Mouse (Mus musculus): ENCODE measurements at regions not wholly inside any gene's neighbourhood (a gene's known extent, or its start where the extent isn't known, plus 50 kb on each side); places are given as distances from the start of the nearest gene placed in this dataset.

GRCm38 (mm10) chr16:77885060-77885679, 283.3 kb upstream of the Gm11146 start:
- Histone ChIP-seq H3K4me1 (replicated peaks) (peaks cover 13% of the 10 kb centered on the region), H3K4me2 (replicated peaks) (peak overlapping the region; percentile 33), H3K9me3 (no peaks in the 10 kb centered on the region), H3K4me3 (replicated peaks) (no peak overlapping the region; the same call in 1 of the 2 replicates), H3K36me3 (no peaks in the 10 kb centered on the region), H3K27ac (peak overlapping the region; percentile 88), H3K27me3 (no peaks in the 10 kb centered on the region), H3K9ac (replicated peaks) (0 out of 2 replicates have a peak overlapping the region, but pooled peaks have one; percentile 37)
- peak; percentile 94 for ATAC-seq
- WGBS = 19% methylated on average over 15 of the region's 15 CpGs

- H3K4me3 ChIP-seq (replicated peaks) = no peak overlapping the region
- H3K9ac ChIP-seq (replicated peaks) = no peak overlapping the region
- H3K9me3 ChIP-seq = no peaks in the 10 kb centered on the region
- 63% methylated on average over 9 of the region's 9 CpGs for WGBS
- peak overlapping the region; percentile 88 for H3K27ac ChIP-seq
- no peaks in the 10 kb centered on the region for H3K36me3 ChIP-seq
- no peak for ATAC-seq
- H3K4me2 ChIP-seq (replicated peaks) = no peak overlapping the region
- H3K4me1 ChIP-seq (replicated peaks) = peaks cover 13% of the 10 kb centered on the region
- no peaks in the 10 kb centered on the region for H3K27me3 ChIP-seq
These were observed 282.6 kb upstream of the Gm11146 start for GRCm38 (mm10) chr16:77884495-77884894.

GRCm38 (mm10) chr16:77877006-77877405, 275.1 kb upstream of the Gm11146 start:
- no peaks in the 10 kb centered on the region for H3K9me3 ChIP-seq
- H3K27me3 ChIP-seq = no peaks in the 10 kb centered on the region
- no peaks in the 10 kb centered on the region for H3K4me1 ChIP-seq (replicated peaks)
- no peak overlapping the region for H3K4me3 ChIP-seq (replicated peaks)
- WGBS = 100% methylated on average over 1 of the region's 1 CpGs
- no peak overlapping the region for H3K27ac ChIP-seq
- no peak for ATAC-seq
- no peak overlapping the region for H3K4me2 ChIP-seq (replicated peaks)
- H3K9ac ChIP-seq (replicated peaks) = no peak overlapping the region
- H3K36me3 ChIP-seq = no peaks in the 10 kb centered on the region

GRCm38 (mm10) chr16:77863246-77863645, 261.4 kb upstream of the Gm11146 start:
- no peak overlapping the region for H3K9ac ChIP-seq (replicated peaks)
- H3K36me3 ChIP-seq = no peaks in the 10 kb centered on the region
- no peaks in the 10 kb centered on the region for H3K9me3 ChIP-seq
- no peaks in the 10 kb centered on the region for H3K4me1 ChIP-seq (replicated peaks)
- H3K4me2 ChIP-seq (replicated peaks) = no peak overlapping the region
- no peak overlapping the region for H3K4me3 ChIP-seq (replicated peaks)
- no peak for ATAC-seq
- no peaks in the 10 kb centered on the region for H3K27me3 ChIP-seq
- no peak overlapping the region for H3K27ac ChIP-seq
- 89% methylated on average over 5 of the region's 5 CpGs for WGBS

- peak overlapping the region; percentile 90 for H3K27ac ChIP-seq
- ATAC-seq = peak; percentile 91
- H3K4me2 ChIP-seq (replicated peaks) = no peak overlapping the region
- peaks cover 13% of the 10 kb centered on the region for H3K4me1 ChIP-seq (replicated peaks)
- no peaks in the 10 kb centered on the region for H3K36me3 ChIP-seq
- 0 out of 2 replicates have a peak overlapping the region, but pooled peaks have one; percentile 14 for H3K9ac ChIP-seq (replicated peaks)
- WGBS = 55% methylated on average over 6 of the region's 6 CpGs
- no peaks in the 10 kb centered on the region for H3K9me3 ChIP-seq
- no peaks in the 10 kb centered on the region for H3K27me3 ChIP-seq
- no peak overlapping the region for H3K4me3 ChIP-seq (replicated peaks)
These were observed 250.3 kb upstream of the Gm11146 start for GRCm38 (mm10) chr16:77852066-77852781.

- Histone ChIP-seq H3K4me3 (replicated peaks) (no peak overlapping the region), H3K4me2 (replicated peaks) (0 out of 2 replicates have a peak overlapping the region, but pooled peaks have one; percentile 6), H3K9me3 (no peaks in the 10 kb centered on the region), H3K36me3 (no peaks in the 10 kb centered on the region), H3K27ac (peak overlapping the region; percentile 90), H3K9ac (replicated peaks) (no peak overlapping the region), H3K27me3 (no peaks in the 10 kb centered on the region), H3K4me1 (replicated peaks) (peaks cover 13% of the 10 kb centered on the region)
- whole genome bisulfite sequencing = 38% methylated on average over 13 of the region's 13 CpGs
- ATAC-seq = peak; percentile 96
These were observed 249.5 kb upstream of the Gm11146 start for GRCm38 (mm10) chr16:77851206-77852065.

GRCm38 (mm10) chr16:77835767-77836166, 233.9 kb upstream of the Gm11146 start:
- no peaks in the 10 kb centered on the region for H3K36me3 ChIP-seq
- H3K4me2 ChIP-seq (replicated peaks) = no peak overlapping the region
- no peaks in the 10 kb centered on the region for H3K4me1 ChIP-seq (replicated peaks)
- H3K9me3 ChIP-seq = no peaks in the 10 kb centered on the region
- no peak overlapping the region for H3K4me3 ChIP-seq (replicated peaks)
- H3K9ac ChIP-seq (replicated peaks) = no peak overlapping the region
- 90% methylated on average over 2 of the region's 2 CpGs for WGBS
- no peak overlapping the region for H3K27ac ChIP-seq
- ATAC-seq = no peak
- no peaks in the 10 kb centered on the region for H3K27me3 ChIP-seq

- no peak overlapping the region for H3K9ac ChIP-seq (replicated peaks)
- no peak overlapping the region for H3K27ac ChIP-seq
- H3K4me1 ChIP-seq (replicated peaks) = no peaks in the 10 kb centered on the region
- H3K36me3 ChIP-seq = no peaks in the 10 kb centered on the region
- ATAC-seq = no peak
- WGBS = 68% methylated on average over 4 of the region's 4 CpGs
- no peak overlapping the region for H3K4me3 ChIP-seq (replicated peaks)
- no peaks in the 10 kb centered on the region for H3K27me3 ChIP-seq
- no peaks in the 10 kb centered on the region for H3K9me3 ChIP-seq
- no peak overlapping the region for H3K4me2 ChIP-seq (replicated peaks)
These were observed 225.6 kb upstream of the Gm11146 start for GRCm38 (mm10) chr16:77827322-77828117.

- ATAC-seq = no peak
- Histone ChIP-seq H3K4me2 (replicated peaks) (no peak overlapping the region), H3K27ac (no peak overlapping the region), H3K4me3 (replicated peaks) (no peak overlapping the region), H3K9ac (replicated peaks) (no peak overlapping the region), H3K27me3 (no peaks in the 10 kb centered on the region), H3K36me3 (no peaks in the 10 kb centered on the region), H3K9me3 (no peaks in the 10 kb centered on the region), H3K4me1 (replicated peaks) (no peaks in the 10 kb centered on the region)
- 84% methylated on average over 5 of the region's 5 CpGs for WGBS
These were observed 197.8 kb upstream of the Gm11146 start for GRCm38 (mm10) chr16:77799709-77800108.

- Histone ChIP-seq H3K4me1 (replicated peaks) (no peaks in the 10 kb centered on the region), H3K27ac (no peak overlapping the region; the same call in 1 of the 2 replicates), H3K9me3 (no peaks in the 10 kb centered on the region), H3K4me3 (replicated peaks) (no peak overlapping the region), H3K27me3 (no peaks in the 10 kb centered on the region), H3K9ac (replicated peaks) (no peak overlapping the region), H3K4me2 (replicated peaks) (no peak overlapping the region), H3K36me3 (no peaks in the 10 kb centered on the region)
- ATAC-seq = no peak
- 86% methylated on average over 4 of the region's 4 CpGs for WGBS
These were observed 195.0 kb upstream of the Gm11146 start for GRCm38 (mm10) chr16:77796926-77797325.

- H3K9me3 ChIP-seq = no peaks in the 10 kb centered on the region
- peak; percentile 60; the same call in 1 of the 2 replicates for ATAC-seq
- peaks cover 27% of the 10 kb centered on the region for H3K4me1 ChIP-seq (replicated peaks)
- no peak overlapping the region for H3K9ac ChIP-seq (replicated peaks)
- no peaks in the 10 kb centered on the region for H3K36me3 ChIP-seq
- no peak overlapping the region for H3K4me3 ChIP-seq (replicated peaks)
- peak overlapping the region; percentile 90 for H3K27ac ChIP-seq
- H3K27me3 ChIP-seq = no peaks in the 10 kb centered on the region
- no peak overlapping the region for H3K4me2 ChIP-seq (replicated peaks)
- WGBS = 46% methylated on average over 5 of the region's 5 CpGs
These were observed 187.8 kb upstream of the Gm11146 start for GRCm38 (mm10) chr16:77789652-77790051.

All from midbrain, embryonic 13.5 days (tissue).